8 mouse cellular contexts compared by ENCODE assay signal in the genomic region with DNA sequence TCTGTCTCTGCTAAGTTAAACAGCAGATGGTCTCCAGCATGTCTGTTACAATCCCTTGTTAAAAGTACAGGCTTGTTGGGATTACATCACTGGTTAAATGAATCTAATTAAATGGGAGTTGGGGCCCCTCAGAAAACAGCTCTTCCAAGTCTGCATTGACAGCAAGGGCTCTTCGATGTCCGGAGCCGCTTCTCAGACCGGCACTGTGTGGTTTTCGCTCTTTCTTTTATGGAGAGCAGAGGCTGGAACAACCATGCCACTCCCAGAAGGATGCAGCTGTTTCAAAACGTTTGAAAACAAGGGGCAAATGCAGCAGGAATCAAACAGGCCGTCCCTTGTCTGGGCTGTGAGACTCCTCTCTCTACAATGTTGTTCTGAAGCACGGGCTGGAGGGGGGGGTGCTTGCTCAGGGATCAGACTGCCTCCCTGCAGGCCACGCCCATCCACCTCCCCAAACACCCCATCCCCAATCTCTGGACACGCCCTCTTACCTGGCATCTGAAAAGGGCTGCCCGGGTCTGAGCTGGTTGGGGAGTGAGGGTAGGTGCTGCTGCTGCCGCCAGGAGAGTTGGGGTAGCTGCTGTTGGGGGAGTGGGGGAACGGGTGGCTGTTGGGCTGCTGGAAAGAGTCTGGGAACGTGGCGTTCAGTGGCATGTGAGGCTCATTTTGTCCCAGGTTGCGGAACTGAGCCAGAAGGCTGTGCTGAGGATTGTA. TPM values are rescaled to one million over a fixed set of nuclear protein-coding genes. Genes with fewer than 3 reads are reported as not detected.
DNase-seq lines count a peak whose midpoint lies in the region; ATAC-seq and TF ChIP-seq lines count a peak whose summit lies in the region.

No protein-coding gene starts in this region.

- peaks cover 5% of the 10 kb centered on the region for H3K4me1 ChIP-seq in lung, embryonic 16.5 days (replicated peaks; ENCODE audit: control insufficient read depth, insufficient read depth, low read length)
- H3K4me1 ChIP-seq in forebrain, embryonic 15.5 days, result peaks cover 46% of the 10 kb centered on the region
- peaks cover 28% of the 10 kb centered on the region for H3K4me1 ChIP-seq in limb, embryonic 14.5 days (ENCODE audit: control insufficient read depth, insufficient read depth, low read length)
- H3K4me1 ChIP-seq in testis, adult 2 months (ENCODE audit: control insufficient read depth, insufficient read depth, low read length), result peaks cover 20% of the 10 kb centered on the region

- no peaks in the 10 kb centered on the region for H3K27me3 ChIP-seq in lung, embryonic 16.5 days (ENCODE audit: control insufficient read depth, insufficient read depth, low read depth, low read length)
- no peaks in the 10 kb centered on the region for H3K27me3 ChIP-seq in forebrain, embryonic 15.5 days
- H3K27me3 ChIP-seq in limb, embryonic 14.5 days (ENCODE audit: control insufficient read depth, insufficient read depth, low read length), result no peaks in the 10 kb centered on the region
- H3K27me3 ChIP-seq in testis, adult 2 months (ENCODE audit: control insufficient read depth, insufficient read depth, low read length), result no peaks in the 10 kb centered on the region

- H3K36me3 ChIP-seq in lung, embryonic 16.5 days (ENCODE audit: control insufficient read depth, insufficient read depth, low read length), result peaks cover 9% of the 10 kb centered on the region
- peaks cover 14% of the 10 kb centered on the region; the same call in 1 of the 2 replicates for H3K36me3 ChIP-seq in forebrain, embryonic 15.5 days
- H3K36me3 ChIP-seq in limb, embryonic 14.5 days (ENCODE audit: control insufficient read depth, insufficient read depth, low read length), result peaks cover 43% of the 10 kb centered on the region
- no peaks in the 10 kb centered on the region for H3K36me3 ChIP-seq in testis, adult 2 months (ENCODE audit: control insufficient read depth, insufficient read depth, low read length)

- intact Hi-C loops in left cerebral cortex, postnatal 4 days (cut with DNase I), result loop anchor here (5.0 kb wide), 1 partner anchor 1139 kb away; no protein-coding TSS in a partner anchor

- H3K27ac ChIP-seq in lung, embryonic 16.5 days (ENCODE audit: low read length), result no peak overlapping the region
- peak overlapping the region; percentile 62 for H3K27ac ChIP-seq in forebrain, embryonic 15.5 days (replicated peaks)
- H3K27ac ChIP-seq in limb, embryonic 14.5 days (replicated peaks; ENCODE audit: low read depth, low read length), result peak overlapping the region; percentile 50; the same call in 1 of the 2 replicates
- H3K27ac ChIP-seq in testis, adult 2 months (ENCODE audit: control insufficient read depth, insufficient read depth, low read depth, low read length), result peak overlapping the region; percentile 90

- 62% methylated on average over 16 of the region's 16 CpGs for WGBS in lung, embryonic 16.5 days
- WGBS in forebrain, embryonic 15.5 days, result 15% methylated on average over 16 of the region's 16 CpGs
- 37% methylated on average over 16 of the region's 16 CpGs for WGBS in limb, embryonic 14.5 days

- no peak for TF ChIP-seq CTCF in testis, adult 2 months (IDR thresholded peaks at IDR 0.05; ENCODE audit: control insufficient read depth, insufficient read depth, insufficient replicate concordance, low read depth, low read length)

- no peak overlapping the region for H3K4me2 ChIP-seq in lung, embryonic 16.5 days (ENCODE audit: low read depth, low read length)
- peak overlapping the region; percentile 16 for H3K4me2 ChIP-seq in forebrain, embryonic 15.5 days (replicated peaks)
- no peak overlapping the region for H3K4me2 ChIP-seq in limb, embryonic 14.5 days (replicated peaks; ENCODE audit: low read depth, low read length, severe bottlenecking)

- no peaks in the 10 kb centered on the region for H3K9me3 ChIP-seq in lung, embryonic 16.5 days (ENCODE audit: control insufficient read depth, low read length)
- H3K9me3 ChIP-seq in forebrain, embryonic 15.5 days, result no peaks in the 10 kb centered on the region
- H3K9me3 ChIP-seq in limb, embryonic 14.5 days (ENCODE audit: control insufficient read depth, low read length), result no peaks in the 10 kb centered on the region

- no peak for DNase-seq in lung, postnatal 36 days
- DNase-seq in limb, embryonic 14.5 days (ENCODE audit: low spot score), result peak; percentile 34
- no peak for DNase-seq in left cerebral cortex, postnatal 4 days
- DNase-seq in liver, result no peak
- no peak for DNase-seq in urinary bladder, postnatal 36 days (ENCODE audit: low spot score in 2 of 2)

- no peak overlapping the region for H3K9ac ChIP-seq in lung, embryonic 16.5 days (ENCODE audit: low read length)
- peak overlapping the region; percentile 17; the same call in 1 of the 2 replicates for H3K9ac ChIP-seq in forebrain, embryonic 15.5 days (replicated peaks)
- no peak overlapping the region for H3K9ac ChIP-seq in limb, embryonic 14.5 days (ENCODE audit: low read depth, low read length, severe bottlenecking)

- ATAC-seq in lung, embryonic 16.5 days (ENCODE audit: low read depth), result peak; percentile 49
- ATAC-seq in forebrain, embryonic 15.5 days (replicated peaks), result peak; percentile 76
- peak; percentile 77 for ATAC-seq in limb, embryonic 14.5 days (ENCODE audit: low FRiP score, low read depth)

- TF ChIP-seq POLR2A in limb, embryonic 14.5 days (IDR thresholded peaks at IDR 0.05; ENCODE audit: borderline replicate concordance, extremely low read depth, insufficient read depth, insufficient read length), result no peak
- TF ChIP-seq POLR2A in testis, adult 2 months (IDR thresholded peaks at IDR 0.05; ENCODE audit: control insufficient read depth, low read depth, low read length), result no peak

- no peak overlapping the region for H3K4me3 ChIP-seq in lung, embryonic 16.5 days (ENCODE audit: low read length)
- H3K4me3 ChIP-seq in forebrain, embryonic 15.5 days, result no peak overlapping the region
- H3K4me3 ChIP-seq in limb, embryonic 14.5 days (replicated peaks; ENCODE audit: low read length), result no peak overlapping the region
- H3K4me3 ChIP-seq in testis, adult 2 months (ENCODE audit: control insufficient read depth, low read depth, low read length), result peak overlapping the region; percentile 91

RNA-seq across cellular contexts. Expression of a gene that starts 43.4 kb away (rescaled TPM):
- 37.2 and 39.8 TPM in 2 replicates for polyA plus RNA-seq in lung, embryonic 16.5 days (2015; fragmentation: Nextera tagmentation; extraction: Ambion mirVana)
- 63.6 and 66.6 TPM in 2 replicates for polyA plus RNA-seq in forebrain, embryonic 15.5 days (2015; fragmentation: Nextera tagmentation; extraction: Ambion mirVana)
- 41.6 and 61.1 TPM in 2 replicates for polyA plus RNA-seq in limb, embryonic 14.5 days (2012; rRNA removed)
- polyA plus RNA-seq in limb, embryonic 14.5 days (2014; fragmentation: Nextera tagmentation; extraction: Ambion mirVana), result 71.8 and 73.7 TPM in 2 replicates
- 32.8 and 37.8 TPM in 2 replicates for polyA plus RNA-seq in testis, adult 2 months (2012; rRNA removed)
- 10 to 100 TPM; 56.5 to 60.8 TPM for total RNA-seq in left cerebral cortex, postnatal 4 days (2021)
